In the genomic region with DNA sequence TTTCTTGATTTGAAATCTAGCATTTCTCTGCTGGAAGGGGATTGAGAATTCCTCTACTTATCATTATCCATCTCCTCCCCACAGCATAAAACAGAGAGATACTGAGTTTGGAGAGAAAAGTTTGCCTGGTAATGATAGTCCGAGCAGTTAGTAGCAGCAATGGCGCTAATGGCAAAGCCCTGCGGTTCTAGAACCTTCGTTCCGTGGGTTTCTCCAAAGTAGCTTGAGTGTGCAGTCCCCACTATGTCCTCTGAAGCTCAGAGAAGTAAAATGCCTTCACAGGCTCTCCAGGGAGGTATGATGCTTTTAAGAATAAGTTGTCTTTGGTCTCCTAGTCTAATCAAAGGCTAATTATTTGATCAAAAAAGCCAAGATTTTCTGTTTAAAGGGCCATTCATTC, we compare ENCODE assay signal across 15 mouse cellular contexts.
A peak's percentile ranks its signal among the peaks of the same experiment; 100 is the strongest.
DNase-seq lines count a peak whose midpoint lies in the region; ATAC-seq and TF ChIP-seq lines count a peak whose summit lies in the region.
"Had no signal": no experiment of that assay in that cellular context is flagged by ENCODE, and none has a peak within 500 bp of the region (broad histone marks: within the 10 kb centered on the region; RNA-seq: fewer than 3 reads in every experiment).

No protein-coding gene starts in this region.

- no peaks in the 10 kb centered on the region for H3K36me3 ChIP-seq in forebrain, embryonic 13.5 days (ENCODE audit: poor library complexity, severe bottlenecking)
- no peaks in the 10 kb centered on the region for H3K36me3 ChIP-seq in forebrain, postnatal 0 days (ENCODE audit: insufficient read depth)
- H3K36me3 ChIP-seq in hindbrain, postnatal 0 days (ENCODE audit: insufficient read depth, low read length), result no peaks in the 10 kb centered on the region
- no peaks in the 10 kb centered on the region for H3K36me3 ChIP-seq in hindbrain, embryonic 11.5 days (ENCODE audit: control insufficient read depth, insufficient read depth, low read length)
- no peaks in the 10 kb centered on the region for H3K36me3 ChIP-seq in midbrain, embryonic 14.5 days (ENCODE audit: control insufficient read depth, insufficient read depth, low read length)
- no peaks in the 10 kb centered on the region for H3K36me3 ChIP-seq in midbrain, postnatal 0 days (ENCODE audit: insufficient read depth, low read length)
- no peaks in the 10 kb centered on the region for H3K36me3 ChIP-seq in midbrain, embryonic 16.5 days (ENCODE audit: control insufficient read depth, insufficient read depth, low read length)
- H3K36me3 ChIP-seq: embryonic facial prominence, embryonic 15.5 days; heart, embryonic 13.5 days; hindbrain, embryonic 12.5 days had no signal

- H3K4me1 ChIP-seq in forebrain, embryonic 13.5 days, result no peaks in the 10 kb centered on the region
- 0 out of 2 replicates have a peak, but pooled peaks cover 3% of the 10 kb centered on the region for H3K4me1 ChIP-seq in forebrain, postnatal 0 days (ENCODE audit: insufficient read depth)
- no peaks in the 10 kb centered on the region for H3K4me1 ChIP-seq in hindbrain, postnatal 0 days (ENCODE audit: insufficient read depth, low read length)
- H3K4me1 ChIP-seq in hindbrain, embryonic 11.5 days (replicated peaks; ENCODE audit: control insufficient read depth, insufficient read depth, low read length), result no peaks in the 10 kb centered on the region
- H3K4me1 ChIP-seq in midbrain, embryonic 14.5 days (ENCODE audit: control insufficient read depth, insufficient read depth, low read length), result no peaks in the 10 kb centered on the region
- H3K4me1 ChIP-seq in midbrain, postnatal 0 days (ENCODE audit: insufficient read depth, low read length), result no peaks in the 10 kb centered on the region
- H3K4me1 ChIP-seq in midbrain, embryonic 16.5 days (ENCODE audit: control insufficient read depth, insufficient read depth, low read length), result peaks cover 3% of the 10 kb centered on the region; the same call in 1 of the 2 replicates
- no peaks in the 10 kb centered on the region for H3K4me1 ChIP-seq in lung, adult 2 months (ENCODE audit: control insufficient read depth, insufficient read depth, low read length)
- H3K4me1 ChIP-seq: embryonic facial prominence, embryonic 15.5 days; hindbrain, embryonic 12.5 days had no signal

- H3K4me2 ChIP-seq in forebrain, embryonic 13.5 days, result no peak overlapping the region
- H3K4me2 ChIP-seq in forebrain, postnatal 0 days (ENCODE audit: low read depth), result no peak overlapping the region
- no peak overlapping the region for H3K4me2 ChIP-seq in hindbrain, postnatal 0 days (ENCODE audit: low read depth, low read length)
- no peak overlapping the region for H3K4me2 ChIP-seq in hindbrain, embryonic 11.5 days (replicated peaks; ENCODE audit: low read depth, low read length)
- 0 out of 2 replicates have a peak overlapping the region, but pooled peaks have one; percentile 6 for H3K4me2 ChIP-seq in midbrain, embryonic 14.5 days (ENCODE audit: low read length)
- H3K4me2 ChIP-seq in midbrain, postnatal 0 days (ENCODE audit: low read depth, low read length, poor library complexity, severe bottlenecking), result no peak overlapping the region
- H3K4me2 ChIP-seq in midbrain, embryonic 16.5 days (ENCODE audit: low read length), result no peak overlapping the region
- H3K4me2 ChIP-seq: embryonic facial prominence, embryonic 15.5 days; heart, embryonic 13.5 days; hindbrain, embryonic 12.5 days had no signal

- DNase-seq in forebrain, postnatal 0 days, result no peak
- peak; percentile 25 for DNase-seq in hindbrain, postnatal 0 days (ENCODE audit: low spot score)
- no peak for DNase-seq in hindbrain, embryonic 11.5 days (ENCODE audit: low spot score)
- peak; percentile 15 for DNase-seq in midbrain, embryonic 14.5 days
- DNase-seq in midbrain, postnatal 0 days (ENCODE audit: low spot score), result no peak
- DNase-seq in lung, adult 2 months, result no peak

- H3K9me3 ChIP-seq in forebrain, embryonic 13.5 days (replicated peaks), result no peaks in the 10 kb centered on the region
- no peaks in the 10 kb centered on the region for H3K9me3 ChIP-seq in forebrain, postnatal 0 days (ENCODE audit: low read length)
- H3K9me3 ChIP-seq in hindbrain, postnatal 0 days (ENCODE audit: low read length), result no peaks in the 10 kb centered on the region
- H3K9me3 ChIP-seq in hindbrain, embryonic 11.5 days (ENCODE audit: control insufficient read depth, low read length), result no peaks in the 10 kb centered on the region
- no peaks in the 10 kb centered on the region for H3K9me3 ChIP-seq in midbrain, embryonic 14.5 days (ENCODE audit: control insufficient read depth, low read length)
- no peaks in the 10 kb centered on the region for H3K9me3 ChIP-seq in midbrain, postnatal 0 days (ENCODE audit: low read length)
- H3K9me3 ChIP-seq in midbrain, embryonic 16.5 days (replicated peaks; ENCODE audit: control insufficient read depth, low read length, poor library complexity, severe bottlenecking), result no peaks in the 10 kb centered on the region
- H3K9me3 ChIP-seq: embryonic facial prominence, embryonic 15.5 days; heart, embryonic 13.5 days; hindbrain, embryonic 12.5 days had no signal

- no peak overlapping the region for H3K4me3 ChIP-seq in forebrain, embryonic 13.5 days
- no peak overlapping the region for H3K4me3 ChIP-seq in forebrain, postnatal 0 days (ENCODE audit: low read depth, low read length)
- no peak overlapping the region for H3K4me3 ChIP-seq in hindbrain, postnatal 0 days (ENCODE audit: low read length)
- no peak overlapping the region for H3K4me3 ChIP-seq in hindbrain, embryonic 11.5 days (ENCODE audit: low read depth, low read length)
- no peak overlapping the region for H3K4me3 ChIP-seq in midbrain, embryonic 14.5 days (replicated peaks; ENCODE audit: low read depth, low read length)
- H3K4me3 ChIP-seq in midbrain, postnatal 0 days (ENCODE audit: low read depth, low read length), result no peak overlapping the region
- H3K4me3 ChIP-seq in midbrain, embryonic 16.5 days (ENCODE audit: low read depth, low read length), result no peak overlapping the region
- no peak overlapping the region for H3K4me3 ChIP-seq in lung, adult 2 months (replicated peaks; ENCODE audit: extremely low read depth, low read depth, low read length)
- H3K4me3 ChIP-seq: embryonic facial prominence, embryonic 15.5 days; erythroblast, embryonic 14.5 days; gastrocnemius, adult 2 months; heart, embryonic 13.5 days; hindbrain, embryonic 12.5 days had no signal

- no peak for TF ChIP-seq CTCF in forebrain, postnatal 0 days (IDR thresholded peaks at IDR 0.05; ENCODE audit: low read depth)
- no peak for TF ChIP-seq CTCF in hindbrain, postnatal 0 days (IDR thresholded peaks at IDR 0.05; ENCODE audit: low read depth)
- TF ChIP-seq CTCF in midbrain, postnatal 0 days (IDR thresholded peaks at IDR 0.05), result no peak
- TF ChIP-seq CTCF in lung, adult 2 months (IDR thresholded peaks at IDR 0.05; ENCODE audit: insufficient read depth, low read length), result no peak

- TF ChIP-seq POLR2A in lung, adult 2 months (IDR thresholded peaks at IDR 0.05; ENCODE audit: borderline replicate concordance, extremely low read depth, low read depth, low read length), result no peak

- H3K27ac ChIP-seq in forebrain, embryonic 13.5 days, result no peak overlapping the region
- no peak overlapping the region for H3K27ac ChIP-seq in forebrain, postnatal 0 days (ENCODE audit: low read depth, low read length)
- H3K27ac ChIP-seq in hindbrain, postnatal 0 days, result no peak overlapping the region
- no peak overlapping the region for H3K27ac ChIP-seq in hindbrain, embryonic 11.5 days (ENCODE audit: low read depth, low read length)
- H3K27ac ChIP-seq in midbrain, embryonic 14.5 days (replicated peaks; ENCODE audit: low read depth, low read length), result no peak overlapping the region
- no peak overlapping the region for H3K27ac ChIP-seq in midbrain, postnatal 0 days (ENCODE audit: low read depth, low read length)
- no peak overlapping the region for H3K27ac ChIP-seq in midbrain, embryonic 16.5 days (ENCODE audit: low read length)
- H3K27ac ChIP-seq: embryonic facial prominence, embryonic 15.5 days; gastrocnemius, adult 2 months; heart, embryonic 13.5 days; hindbrain, embryonic 12.5 days had no signal

- no peaks in the 10 kb centered on the region for H3K27me3 ChIP-seq in forebrain, embryonic 13.5 days
- no peaks in the 10 kb centered on the region for H3K27me3 ChIP-seq in forebrain, postnatal 0 days (ENCODE audit: insufficient read depth, low read length)
- H3K27me3 ChIP-seq in hindbrain, postnatal 0 days (ENCODE audit: insufficient read depth, low read length), result no peaks in the 10 kb centered on the region
- H3K27me3 ChIP-seq in hindbrain, embryonic 11.5 days (ENCODE audit: control insufficient read depth, insufficient read depth, low read length), result no peaks in the 10 kb centered on the region
- no peaks in the 10 kb centered on the region for H3K27me3 ChIP-seq in midbrain, embryonic 14.5 days (ENCODE audit: control insufficient read depth, insufficient read depth, low read length)
- no peaks in the 10 kb centered on the region for H3K27me3 ChIP-seq in midbrain, postnatal 0 days (ENCODE audit: insufficient read depth, low read length)
- H3K27me3 ChIP-seq in midbrain, embryonic 16.5 days (ENCODE audit: control insufficient read depth, insufficient read depth, low read depth, low read length), result no peaks in the 10 kb centered on the region
- H3K27me3 ChIP-seq: CH12.LX; embryonic facial prominence, embryonic 15.5 days; heart, embryonic 13.5 days; hindbrain, embryonic 12.5 days had no signal

- WGBS in forebrain, embryonic 13.5 days, result 90% methylated on average over 5 of the region's 5 CpGs
- 88% methylated on average over 5 of the region's 5 CpGs for WGBS in forebrain, postnatal 0 days
- 83% methylated on average over 5 of the region's 5 CpGs for WGBS in hindbrain, postnatal 0 days
- 95% methylated on average over 5 of the region's 5 CpGs for WGBS in hindbrain, embryonic 11.5 days
- WGBS in midbrain, embryonic 14.5 days, result 89% methylated on average over 5 of the region's 5 CpGs
- WGBS in midbrain, postnatal 0 days, result 87% methylated on average over 5 of the region's 5 CpGs
- 90% methylated on average over 5 of the region's 5 CpGs for WGBS in midbrain, embryonic 16.5 days
- WGBS in lung, adult 2 months, result 90% methylated on average over 5 of the region's 5 CpGs

- peak; percentile 32; the same call in 1 of the 2 replicates for ATAC-seq in forebrain, embryonic 13.5 days
- ATAC-seq in forebrain, postnatal 0 days, result no peak
- 0 out of 2 replicates have a peak, but pooled peaks have one; percentile 40 for ATAC-seq in hindbrain, postnatal 0 days
- no peak for ATAC-seq in hindbrain, embryonic 11.5 days (ENCODE audit: low FRiP score)
- ATAC-seq in midbrain, embryonic 14.5 days (ENCODE audit: low FRiP score, low TSS enrichment), result no peak
- ATAC-seq in midbrain, postnatal 0 days (ENCODE audit: low FRiP score), result no peak
- peak; percentile 54; the same call in 1 of the 2 replicates for ATAC-seq in midbrain, embryonic 16.5 days
- ATAC-seq: intestine, embryonic 16.5 days had no signal

- H3K9ac ChIP-seq in forebrain, embryonic 13.5 days, result no peak overlapping the region
- H3K9ac ChIP-seq in forebrain, postnatal 0 days, result no peak overlapping the region
- no peak overlapping the region for H3K9ac ChIP-seq in hindbrain, postnatal 0 days (replicated peaks; ENCODE audit: low read length)
- H3K9ac ChIP-seq in hindbrain, embryonic 11.5 days (ENCODE audit: low read depth, low read length), result no peak overlapping the region
- H3K9ac ChIP-seq in midbrain, embryonic 14.5 days (replicated peaks; ENCODE audit: low read length), result no peak overlapping the region
- no peak overlapping the region for H3K9ac ChIP-seq in midbrain, postnatal 0 days (replicated peaks; ENCODE audit: low read length, poor library complexity, severe bottlenecking)
- no peak overlapping the region for H3K9ac ChIP-seq in midbrain, embryonic 16.5 days (ENCODE audit: low read depth, low read length)
- H3K9ac ChIP-seq: embryonic facial prominence, embryonic 15.5 days; hindbrain, embryonic 12.5 days had no signal

Comparison
In these comparisons a context has a peak if more than half of its experiments do, and no peak if none do; other contexts are left out.
1. ATAC-seq: peak in forebrain, embryonic 13.5 days (single experiment), hindbrain, postnatal 0 days (single experiment) and midbrain, embryonic 16.5 days (single experiment); none in forebrain, postnatal 0 days (single experiment), hindbrain, embryonic 11.5 days (single experiment), midbrain, embryonic 14.5 days (single experiment) and midbrain, postnatal 0 days (single experiment).
2. DNase-seq: peak in hindbrain, postnatal 0 days (single experiment) and midbrain, embryonic 14.5 days (single experiment); none in forebrain, postnatal 0 days (single experiment), hindbrain, embryonic 11.5 days (single experiment), midbrain, postnatal 0 days (single experiment) and lung, adult 2 months (single experiment).